Mouse (Mus musculus) bone marrow, adult 2 months (tissue): ENCODE measurements at regions not wholly inside any gene's neighbourhood (a gene's known extent, or its start where the extent isn't known, plus 50 kb on each side); places are given as distances from the start of the nearest gene placed in this dataset.

Experiments
- H3K27ac ChIP-seq: fragments of 200-500 bp; 2 replicates; pipeline ENCODE4 v1.5.1; 2012; ENCODE audit warnings: low read depth, mild to moderate bottlenecking, control low read depth, inconsistent platforms, low read length; ENCODE audit not compliant: control insufficient read depth, poor library complexity, insufficient read depth
- H3K4me1 ChIP-seq: fragments of 200-500 bp; 2 replicates; pipeline ENCODE4 v1.6.1; 2011; ENCODE audit warnings: low read length; ENCODE audit not compliant: control insufficient read depth, insufficient read depth
- H3K4me3 ChIP-seq: fragments of 200-500 bp; replicated peaks from 2 replicates; pipeline ENCODE3; 2011; ENCODE audit warnings: mild to moderate bottlenecking, low read depth, low read length, control low read depth; ENCODE audit not compliant: control insufficient read depth
- CTCF ChIP-seq: fragments of 200-500 bp; IDR thresholded peaks from 2 replicates; pipeline ENCODE4 v1.5.1; 2011; ENCODE audit warnings: low read length, control low read depth; ENCODE audit not compliant: control insufficient read depth, insufficient read depth
- POLR2A ChIP-seq: fragments of 200-500 bp; IDR thresholded peaks from 2 replicates; pipeline ENCODE4 v1.6.1; 2011; ENCODE audit warnings: low read depth, mild to moderate bottlenecking, control low read depth, low read length, borderline replicate concordance; ENCODE audit not compliant: control insufficient read depth
- WGBS: fragments of 180-500 bp; shearing (Covaris S2); methylation state at CpG from one replicate; pipeline ENCODE4 v1.1.7; 2018; 5-methylcytosine and 5-hydroxymethylcytosine counted together

GRCm38 (mm10) chr10:118758825-118759471 is 111.1 kb downstream of the Dyrk2 start:
- no peak overlapping the region for H3K27ac ChIP-seq
- TF ChIP-seq CTCF (no peak), POLR2A (no peak)
- no peak overlapping the region for H3K4me3 ChIP-seq
- WGBS, result 83% methylated on average over 18 of the region's 18 CpGs
- no peaks in the 10 kb centered on the region for H3K4me1 ChIP-seq

GRCm38 (mm10) chr10:118760441-118760840 is 109.6 kb downstream of the Dyrk2 start:
- Histone ChIP-seq H3K27ac (no peak overlapping the region), H3K4me1 (no peaks in the 10 kb centered on the region), H3K4me3 (no peak overlapping the region)
- TF ChIP-seq POLR2A, result no peak
- 76% methylated on average over 8 of the region's 8 CpGs for WGBS

- Histone ChIP-seq H3K27ac (no peak overlapping the region), H3K4me3 (no peak overlapping the region), H3K4me1 (peaks cover 1% of the 10 kb centered on the region; the same call in 1 of the 2 replicates)
- WGBS, result 42% methylated on average over 10 of the region's 10 CpGs
- TF ChIP-seq CTCF (no peak), POLR2A (no peak)
Measured at GRCm38 (mm10) chr10:118761101-118761868, 108.7 kb downstream of the Dyrk2 start.

- no peak overlapping the region for H3K4me3 ChIP-seq
- TF ChIP-seq POLR2A (no peak), CTCF (no peak)
- H3K27ac ChIP-seq, result no peak overlapping the region
- 78% methylated on average over 9 of the region's 9 CpGs for WGBS
- peaks cover 1% of the 10 kb centered on the region; the same call in 1 of the 2 replicates for H3K4me1 ChIP-seq
Measured at GRCm38 (mm10) chr10:118765051-118765450, 105.0 kb downstream of the Dyrk2 start.

GRCm38 (mm10) chr10:118765544-118766441 is 104.2 kb downstream of the Dyrk2 start:
- TF ChIP-seq POLR2A, result no peak
- no peak for TF ChIP-seq CTCF
- Histone ChIP-seq H3K27ac (peak overlapping the region; percentile 18; the same call in 1 of the 2 replicates), H3K4me1 (peaks cover 1% of the 10 kb centered on the region; the same call in 1 of the 2 replicates), H3K4me3 (no peak overlapping the region)
- 19% methylated on average over 14 of the region's 14 CpGs for WGBS

- H3K27ac ChIP-seq, result no peak overlapping the region
Measured at GRCm38 (mm10) chr10:118766826-118767225, 103.2 kb downstream of the Dyrk2 start.

GRCm38 (mm10) chr10:118769751-118770150 is 100.3 kb downstream of the Dyrk2 start:
- TF ChIP-seq CTCF, result no peak
- TF ChIP-seq POLR2A, result no peak
- 88% methylated on average over 4 of the region's 4 CpGs for WGBS

More at GRCm38 (mm10) chr10:118766826-118767225, 103.2 kb downstream of the Dyrk2 start:
- peaks cover 1% of the 10 kb centered on the region; the same call in 1 of the 2 replicates for H3K4me1 ChIP-seq
- WGBS, result 75% methylated on average over 7 of the region's 7 CpGs
- no peak overlapping the region for H3K4me3 ChIP-seq
- TF ChIP-seq CTCF, result no peak
- no peak for TF ChIP-seq POLR2A

More at GRCm38 (mm10) chr10:118769751-118770150, 100.3 kb downstream of the Dyrk2 start:
- peaks cover 1% of the 10 kb centered on the region; the same call in 1 of the 2 replicates for H3K4me1 ChIP-seq
- H3K4me3 ChIP-seq, result no peak overlapping the region
- no peak overlapping the region for H3K27ac ChIP-seq
